Mouse (Mus musculus): ENCODE results near the gene Flot2.

The Flot2 gene

DNA sequence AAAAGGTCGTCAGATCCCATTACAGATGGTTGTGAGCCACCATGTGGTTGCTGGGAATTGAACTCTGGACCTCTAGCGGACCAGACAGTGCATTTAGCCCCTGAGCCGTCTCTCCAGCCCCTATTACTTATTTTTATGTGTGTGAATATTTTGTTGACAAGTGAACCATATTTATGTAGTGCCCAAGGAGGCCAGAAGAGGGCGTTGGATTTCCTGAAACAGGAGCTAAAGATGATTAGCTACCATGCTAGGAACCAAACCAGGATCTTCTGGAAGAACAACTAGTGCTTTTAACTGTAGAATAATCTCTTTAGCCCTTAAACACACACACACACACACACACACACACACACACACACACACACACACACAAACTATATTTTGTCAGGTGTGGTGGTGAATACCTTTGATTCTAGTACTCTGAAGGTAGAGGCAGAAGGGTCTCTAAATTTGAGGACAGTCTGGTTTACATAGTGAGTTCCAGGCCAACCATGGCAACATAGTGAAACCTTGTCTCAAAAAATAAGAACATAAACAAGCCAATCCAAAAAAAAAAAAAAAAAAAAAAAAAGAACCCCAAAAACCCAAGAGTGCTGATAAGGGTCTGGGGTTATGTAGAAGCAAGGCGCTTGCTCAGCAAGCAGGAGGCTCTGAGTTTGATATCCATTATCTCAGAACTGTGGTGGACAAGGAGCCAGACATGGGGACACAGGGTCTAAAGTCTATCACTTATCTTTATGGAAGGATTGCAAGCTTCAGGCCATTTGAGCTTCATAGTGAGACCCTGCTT lies 65.4 kb downstream of the Flot2 start:
- no peak for DNase-seq (ENCODE audit: low spot score in 2 of 2)

DNA sequence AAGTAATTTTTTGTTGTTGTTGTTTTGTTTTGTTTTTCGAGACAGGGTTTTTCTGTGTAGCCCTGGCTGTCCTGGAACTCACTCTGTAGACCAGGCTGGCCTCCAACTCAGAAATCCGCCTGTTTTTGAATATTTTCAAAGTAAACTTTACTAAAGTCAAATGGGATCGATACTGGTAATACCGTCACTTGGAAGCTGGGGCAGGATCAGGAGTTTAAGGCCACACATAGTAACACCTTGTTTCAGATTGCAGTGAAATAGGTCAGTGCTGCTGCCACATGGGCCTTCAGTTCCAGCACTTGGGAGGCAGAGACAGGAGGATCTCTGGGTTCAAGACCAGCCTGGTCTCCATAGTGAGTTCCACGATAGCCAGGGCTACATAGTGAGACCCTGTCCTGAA lies 66.8 kb downstream of the Flot2 start:
- no peak for DNase-seq (ENCODE audit: low spot score in 2 of 2)

All from thymus, postnatal 10 days (tissue).